Mouse (Mus musculus) liver, embryonic 16.5 days (tissue): Measurements from ENCODE around the gene Cnih3. TPM values are rescaled to one million over a fixed set of nuclear protein-coding genes. Genes with fewer than 3 reads are reported as not detected.

Experiments used
- ATAC-seq: fragments of 200-750 bp; cut with Nextera tagmentation; 2 replicates; pipeline ENCODE4 v1.8.0; 2017; ENCODE audit warnings: low read depth, mild to moderate bottlenecking, moderate number of reproducible peaks, moderate library complexity
- H3K27ac ChIP-seq: fragments of 300-500 bp; sonication (generic); 2 replicates; pipeline ENCODE4 v1.5.1; 2014; ENCODE audit warnings: mild to moderate bottlenecking, low read length
- H3K27me3 ChIP-seq: fragments of 300-500 bp; sonication (generic); 2 replicates; pipeline ENCODE4 v1.6.1; 2014; ENCODE audit warnings: low read depth, low read length, mixed read lengths; ENCODE audit not compliant: control insufficient read depth, insufficient read depth
- H3K36me3 ChIP-seq: fragments of 300-500 bp; sonication (generic); 2 replicates; pipeline ENCODE4 v1.6.1; 2014; ENCODE audit warnings: mild to moderate bottlenecking; ENCODE audit not compliant: control insufficient read depth, insufficient read depth
- H3K4me1 ChIP-seq: fragments of 300-500 bp; sonication (generic); 2 replicates; pipeline ENCODE4 v1.6.1; 2014; ENCODE audit warnings: low read depth, low read length, mixed read lengths; ENCODE audit not compliant: control insufficient read depth
- H3K4me2 ChIP-seq: fragments of 300-500 bp; sonication (generic); 2 replicates; pipeline ENCODE4 v1.6.1; 2014; ENCODE audit warnings: low read depth, low read length, mixed read lengths
- H3K4me3 ChIP-seq: fragments of 300-500 bp; sonication (generic); 2 replicates; pipeline ENCODE4 v1.5.1; 2014; ENCODE audit warnings: low read depth, mild to moderate bottlenecking, low read length
- H3K9ac ChIP-seq: fragments of 300-500 bp; sonication (generic); 2 replicates; pipeline ENCODE4 v1.6.1; 2014; ENCODE audit warnings: low read depth, low read length
- H3K9me3 ChIP-seq: fragments of 300-500 bp; sonication (generic); replicated peaks from 2 replicates; pipeline ENCODE4 v1.6.1; 2016; ENCODE audit warnings: low read length; ENCODE audit not compliant: control insufficient read depth
- WGBS: fragments of 180-500 bp; shearing (Covaris S2); extraction: QIAGEN DNeasy Blood & Tissue Kit; methylation state at CpG from one replicate; pipeline ENCODE4 v1.1.7; 2014; ENCODE audit not compliant: insufficient replicate concordance; 5-methylcytosine and 5-hydroxymethylcytosine counted together
- polyA plus RNA-seq: library from polyadenylated mRNA; unstranded; fragments of >200 nt; fragmentation: Nextera tagmentation; extraction: Ambion mirVana; gene quantifications from 2 replicates; pipeline ENCODE4 v1.2.1, GENCODE M21; 2015

The Cnih3 gene
- polyA plus RNA-seq, 1 experiment from 2014 or later: not detected

DNA sequence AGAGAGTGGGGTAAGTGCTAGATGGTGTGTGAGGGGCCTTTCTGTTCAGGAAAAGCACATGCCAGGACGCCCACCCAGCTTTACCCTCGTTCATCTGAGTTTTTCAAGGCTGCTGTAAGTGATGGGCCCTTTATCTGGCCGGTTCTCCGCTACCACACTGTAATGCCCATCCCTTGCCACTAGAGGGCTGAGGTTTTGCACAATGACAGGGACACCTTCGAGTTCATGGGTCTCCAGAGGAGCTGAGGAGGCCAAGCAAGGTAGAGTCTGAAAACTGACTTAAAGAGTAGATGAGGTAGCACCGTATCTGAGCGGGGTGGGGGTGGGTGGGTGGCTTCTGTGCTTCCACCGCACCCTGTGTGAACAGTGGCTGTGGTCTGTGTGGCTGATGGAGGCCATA is 27.2 kb downstream of the Cnih3 start:
- H3K4me2 ChIP-seq: no peak overlapping the region
- H3K9ac ChIP-seq: no peak overlapping the region
- no peaks in the 10 kb centered on the region for H3K36me3 ChIP-seq
- peaks cover 8% of the 10 kb centered on the region for H3K4me1 ChIP-seq
- no peak overlapping the region for H3K27ac ChIP-seq
- H3K27me3 ChIP-seq: peaks cover 5% of the 10 kb centered on the region
- 20% methylated on average over 8 of the region's 8 CpGs for WGBS
- no peak overlapping the region for H3K4me3 ChIP-seq
- peak; percentile 45; the same call in 1 of the 2 replicates for ATAC-seq
- no peaks in the 10 kb centered on the region for H3K9me3 ChIP-seq

DNA sequence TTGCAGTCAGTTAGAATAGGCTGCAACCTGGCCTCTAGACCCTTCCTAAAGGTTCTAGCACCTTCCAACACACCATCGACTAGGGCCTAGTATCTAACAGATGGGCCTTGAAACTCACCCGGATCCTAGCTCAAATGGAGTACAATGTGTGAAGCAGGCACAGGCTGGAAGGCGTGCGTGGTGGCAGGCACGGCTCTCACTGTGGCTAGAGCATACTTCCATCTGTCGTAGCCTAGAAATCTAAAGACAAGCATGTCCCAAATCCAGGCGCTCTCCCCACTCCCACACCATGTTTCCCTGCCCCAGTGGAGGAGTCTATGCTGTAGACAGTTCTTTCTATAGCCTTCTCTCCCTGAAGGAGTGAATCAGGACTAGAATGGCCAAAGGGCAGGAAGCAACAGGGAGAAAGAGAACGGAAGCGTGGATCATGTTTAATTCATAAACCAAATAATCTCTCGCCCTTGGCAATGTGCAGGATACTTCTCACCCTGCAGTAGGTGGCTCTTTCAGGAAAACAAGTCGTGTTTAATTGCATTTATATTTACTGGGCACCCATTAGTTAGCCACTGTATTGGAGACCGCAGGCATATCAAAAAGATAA is 29.1 kb downstream of the Cnih3 start:
- peaks cover 3% of the 10 kb centered on the region for H3K27me3 ChIP-seq
- H3K36me3 ChIP-seq: no peaks in the 10 kb centered on the region
- no peak overlapping the region for H3K27ac ChIP-seq
- no peaks in the 10 kb centered on the region; the same call in 1 of the 2 replicates for H3K4me1 ChIP-seq
- H3K4me3 ChIP-seq: no peak overlapping the region
- WGBS: 74% methylated on average over 12 of the region's 12 CpGs
- no peak overlapping the region for H3K9ac ChIP-seq
- ATAC-seq: no peak
- no peaks in the 10 kb centered on the region for H3K9me3 ChIP-seq
- no peak overlapping the region for H3K4me2 ChIP-seq

DNA sequence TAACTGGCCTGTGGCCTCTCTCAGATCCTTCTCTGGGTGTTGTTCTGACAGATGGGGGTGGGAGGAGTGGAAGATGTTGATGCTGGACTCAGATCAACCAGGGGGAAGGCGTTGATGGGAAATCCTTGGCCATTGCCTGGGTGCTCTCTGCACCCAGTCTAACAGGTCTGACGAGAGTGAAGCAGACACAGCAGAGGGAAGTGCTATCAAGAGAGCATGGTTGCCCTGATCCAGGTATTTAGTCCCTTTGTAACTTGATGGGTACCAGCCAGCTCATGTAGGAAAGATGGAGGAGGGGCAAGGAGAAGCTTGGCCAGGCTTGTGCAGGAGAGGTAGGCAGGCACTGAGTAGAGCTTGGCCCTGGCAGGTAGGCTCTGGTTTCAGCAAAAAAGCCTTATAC is 36.8 kb downstream of the Cnih3 start:
- H3K4me2 ChIP-seq: no peak overlapping the region
- H3K4me1 ChIP-seq: no peaks in the 10 kb centered on the region
- no peaks in the 10 kb centered on the region for H3K9me3 ChIP-seq
- 69% methylated on average over 2 of the region's 2 CpGs for WGBS
- 0 out of 2 replicates have a peak, but pooled peaks cover under 1% of the 10 kb centered on the region for H3K27me3 ChIP-seq
- no peak overlapping the region for H3K9ac ChIP-seq
- no peak overlapping the region for H3K4me3 ChIP-seq
- H3K36me3 ChIP-seq: no peaks in the 10 kb centered on the region
- no peak for ATAC-seq
- H3K27ac ChIP-seq: no peak overlapping the region

DNA sequence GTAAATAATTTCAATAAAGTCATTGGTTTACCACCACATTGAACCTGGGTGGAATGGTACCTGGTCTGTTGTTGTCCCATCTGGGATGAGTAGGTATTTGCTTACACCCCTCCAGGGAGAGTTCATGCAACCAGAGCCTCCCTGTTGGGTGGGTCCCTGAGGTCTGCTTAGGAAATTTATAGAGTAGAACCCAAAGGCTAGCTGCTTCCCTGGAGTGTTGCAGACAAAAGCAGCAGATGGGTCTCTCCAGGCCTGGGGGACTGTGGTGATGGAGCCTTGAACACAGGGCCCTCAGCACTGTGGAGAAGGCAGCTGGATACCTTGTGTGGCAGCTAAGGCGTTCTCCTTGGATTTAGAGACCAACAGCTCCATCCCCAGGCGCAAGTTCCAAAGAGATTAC is 40.1 kb downstream of the Cnih3 start:
- Histone ChIP-seq H3K4me2 (no peak overlapping the region), H3K36me3 (no peaks in the 10 kb centered on the region), H3K4me1 (no peaks in the 10 kb centered on the region), H3K27me3 (no peaks in the 10 kb centered on the region), H3K9me3 (no peaks in the 10 kb centered on the region), H3K4me3 (no peak overlapping the region), H3K27ac (no peak overlapping the region), H3K9ac (no peak overlapping the region)
- WGBS: 73% methylated on average over 2 of the region's 2 CpGs
- ATAC-seq: no peak

DNA sequence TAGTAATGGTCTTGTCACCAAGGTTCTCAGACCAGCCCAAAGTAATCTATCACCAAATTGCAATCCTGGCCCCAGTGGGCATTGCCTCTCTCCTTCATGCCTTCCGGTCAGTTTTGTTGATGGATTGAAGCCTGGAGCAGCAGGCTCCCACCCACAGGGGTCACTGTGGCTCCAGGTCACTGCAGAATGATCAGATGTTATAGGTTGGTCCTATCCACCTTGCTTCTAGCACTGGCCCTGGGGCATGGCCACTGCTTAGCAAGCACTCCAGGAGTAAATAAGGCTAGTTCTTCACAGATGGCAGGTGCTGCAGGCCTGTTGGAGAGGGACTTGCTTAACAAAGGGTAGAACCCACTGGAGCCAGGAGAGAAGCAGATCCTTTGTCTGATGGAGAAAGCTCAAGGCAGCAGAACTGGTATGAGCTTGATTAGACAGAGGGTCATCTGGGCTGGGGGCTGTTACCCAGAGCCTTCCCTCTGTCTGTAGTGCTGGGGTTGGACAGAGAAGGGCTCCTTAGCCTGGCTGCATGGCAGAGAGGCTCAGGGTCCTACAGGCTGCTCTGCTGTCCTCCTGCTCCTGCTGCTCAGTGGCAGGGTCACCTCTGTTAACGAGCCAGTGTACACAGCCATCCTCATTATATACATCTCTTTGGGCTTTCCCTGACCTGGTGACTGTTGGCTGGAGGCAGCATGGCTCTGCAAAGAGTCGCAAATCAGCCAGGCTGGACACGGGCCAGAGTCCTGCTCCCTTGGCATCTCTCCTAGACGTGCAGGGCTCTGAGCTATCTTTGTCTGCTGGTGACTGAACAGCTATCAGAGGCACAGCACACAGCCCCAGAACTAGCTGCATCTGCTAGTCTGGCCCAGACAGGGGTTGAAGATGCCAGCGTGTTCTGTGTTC is 41.1 kb downstream of the Cnih3 start:
- Histone ChIP-seq H3K9ac (no peak overlapping the region), H3K4me3 (no peak overlapping the region), H3K27ac (no peak overlapping the region), H3K4me2 (no peak overlapping the region), H3K27me3 (no peaks in the 10 kb centered on the region), H3K9me3 (no peaks in the 10 kb centered on the region), H3K4me1 (no peaks in the 10 kb centered on the region), H3K36me3 (no peaks in the 10 kb centered on the region)
- 49% methylated on average over 6 of the region's 6 CpGs for WGBS
- ATAC-seq: no peak

DNA sequence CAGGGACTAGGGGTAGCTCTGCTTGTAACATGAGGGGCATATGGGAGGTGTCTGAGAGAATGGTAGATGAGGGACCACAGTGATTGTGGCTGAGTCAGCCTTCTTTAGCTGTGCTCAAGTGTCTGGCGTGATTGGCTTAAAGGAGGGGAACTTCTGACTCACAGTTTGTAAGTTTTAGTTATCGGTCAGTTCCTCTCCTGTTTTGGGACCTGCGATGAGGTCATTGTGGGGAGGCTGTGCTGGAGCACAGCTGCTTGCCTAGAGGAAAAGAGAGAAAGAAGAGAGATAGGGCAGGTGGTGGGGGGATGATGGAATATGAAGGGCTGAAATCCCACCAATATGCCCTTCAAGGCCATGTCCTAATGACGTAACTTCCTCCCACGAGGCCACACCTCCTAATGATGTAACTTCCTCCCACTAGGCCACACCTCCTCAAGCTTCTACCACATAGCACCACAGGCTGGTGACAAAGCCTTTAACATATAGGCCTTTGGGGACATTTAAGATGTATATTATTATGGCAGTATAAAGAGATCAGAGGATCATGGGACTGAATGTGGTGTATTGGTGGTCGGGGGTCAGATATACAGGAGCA is 42.9 kb downstream of the Cnih3 start:
- 56% methylated on average over 6 of the region's 6 CpGs for WGBS
- Histone ChIP-seq H3K9me3 (no peaks in the 10 kb centered on the region), H3K9ac (no peak overlapping the region), H3K27me3 (no peaks in the 10 kb centered on the region), H3K27ac (no peak overlapping the region), H3K4me1 (no peaks in the 10 kb centered on the region), H3K4me2 (no peak overlapping the region), H3K4me3 (no peak overlapping the region), H3K36me3 (no peaks in the 10 kb centered on the region)
- no peak for ATAC-seq

DNA sequence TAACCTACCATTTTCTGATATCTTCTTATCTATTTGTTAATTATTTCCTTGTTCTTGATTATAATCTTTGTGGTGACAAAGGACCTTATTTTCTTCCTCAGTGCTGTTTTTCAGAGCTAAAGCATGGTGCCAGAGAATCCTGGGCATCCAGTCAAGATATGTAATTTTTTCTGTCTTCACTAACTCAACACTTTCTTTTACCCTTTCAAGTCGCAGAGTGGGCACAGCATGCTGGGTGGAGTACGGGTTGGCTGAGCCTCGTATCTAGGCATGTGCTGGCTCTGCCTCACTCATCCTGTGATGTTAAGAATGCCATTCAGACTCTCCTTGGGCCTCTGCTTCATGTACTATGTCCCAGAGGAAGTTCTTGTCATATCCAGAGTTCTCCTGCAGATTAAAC is 46.8 kb downstream of the Cnih3 start:
- Histone ChIP-seq H3K9me3 (no peaks in the 10 kb centered on the region), H3K9ac (no peak overlapping the region), H3K4me2 (no peak overlapping the region), H3K36me3 (no peaks in the 10 kb centered on the region), H3K27ac (no peak overlapping the region), H3K4me1 (no peaks in the 10 kb centered on the region), H3K4me3 (no peak overlapping the region), H3K27me3 (no peaks in the 10 kb centered on the region)
- WGBS: 57% methylated on average over 3 of the region's 3 CpGs
- no peak for ATAC-seq

DNA sequence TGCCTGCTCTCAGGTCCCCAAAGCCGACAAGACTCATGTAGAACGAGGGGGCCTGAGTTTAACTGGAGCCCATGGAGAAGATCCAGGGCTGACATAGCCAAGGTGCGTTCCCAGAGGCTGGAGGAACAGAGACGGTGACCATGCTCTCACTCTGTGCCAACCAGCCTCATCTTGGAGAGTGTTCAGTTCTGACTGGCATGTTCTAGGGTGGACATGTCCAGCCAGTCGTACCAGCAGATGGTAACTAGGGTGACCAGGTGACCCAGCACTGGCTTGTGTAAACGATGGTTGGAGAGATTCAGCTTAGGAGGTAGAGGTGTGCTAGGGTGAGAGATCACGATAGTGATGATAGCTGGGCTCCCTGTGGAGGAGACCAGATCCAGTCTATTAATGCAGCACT is 50.6 kb downstream of the Cnih3 start:
- H3K36me3 ChIP-seq: no peaks in the 10 kb centered on the region
- WGBS: 60% methylated on average over 7 of the region's 7 CpGs

DNA sequence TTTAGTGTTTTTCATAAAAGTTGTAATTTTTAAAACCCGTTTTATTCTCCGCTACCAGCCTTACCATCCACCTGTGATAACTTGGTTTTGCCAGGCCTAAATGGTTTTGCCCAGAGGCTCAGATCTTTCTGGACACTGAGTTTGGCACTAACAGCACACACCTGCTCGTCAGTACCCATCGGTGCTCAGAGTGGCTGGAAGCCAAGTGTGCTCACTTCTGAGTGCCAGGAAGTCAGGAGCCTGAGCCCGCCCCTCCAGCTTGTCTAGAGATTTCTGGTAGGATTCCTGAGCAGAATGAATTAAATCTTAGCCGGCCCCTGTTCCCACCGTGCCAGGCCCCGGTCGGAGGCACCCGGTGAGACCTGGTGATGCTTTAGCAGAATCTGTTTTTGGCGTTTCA is 54.9 kb downstream of the Cnih3 start:
- no peak for ATAC-seq
- WGBS: 71% methylated on average over 11 of the region's 11 CpGs
- H3K36me3 ChIP-seq: no peaks in the 10 kb centered on the region
- H3K9ac ChIP-seq: no peak overlapping the region
- no peaks in the 10 kb centered on the region for H3K27me3 ChIP-seq
- H3K4me3 ChIP-seq: no peak overlapping the region
- no peaks in the 10 kb centered on the region for H3K9me3 ChIP-seq
- H3K4me2 ChIP-seq: no peak overlapping the region
- no peak overlapping the region for H3K27ac ChIP-seq
- no peaks in the 10 kb centered on the region for H3K4me1 ChIP-seq

More for the DNA sequence above, 50.6 kb downstream of the Cnih3 start:
- Histone ChIP-seq H3K4me3 (no peak overlapping the region), H3K27me3 (no peaks in the 10 kb centered on the region), H3K9me3 (no peaks in the 10 kb centered on the region), H3K9ac (no peak overlapping the region), H3K4me1 (no peaks in the 10 kb centered on the region), H3K27ac (no peak overlapping the region), H3K4me2 (no peak overlapping the region)
- ATAC-seq: no peak
